Mouse (Mus musculus): Measurements from ENCODE around the gene Cyb5d1. TPM values are rescaled to one million over a fixed set of nuclear protein-coding genes. Genes with fewer than 3 reads are reported as not detected.

Cyb5d1 gene
- polyA plus RNA-seq, 1 experiment from 2014 or later, result 22.1 TPM

DNA sequence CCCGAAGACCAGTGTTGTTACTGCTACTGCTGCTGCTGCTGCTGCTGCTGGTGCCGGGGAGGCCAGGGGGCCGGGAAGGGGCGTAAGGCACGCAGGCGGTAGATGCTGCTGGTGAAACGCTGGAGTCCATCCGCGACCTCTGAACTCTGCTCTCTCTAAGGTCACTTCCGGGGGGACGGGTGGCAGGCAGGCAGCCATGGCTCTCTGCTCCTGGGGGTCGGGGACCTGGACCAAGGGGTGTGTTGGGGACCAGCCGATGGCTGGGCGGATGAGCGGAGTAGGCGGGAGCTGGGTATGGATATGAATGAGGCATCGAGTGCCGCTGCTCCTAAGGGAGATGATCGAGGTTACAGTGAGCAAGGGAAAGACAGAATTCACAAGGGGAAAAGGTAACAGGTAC lies 10.9 kb upstream of the Cyb5d1 start:
- Histone ChIP-seq H3K4me3 (ENCODE audit: control insufficient read depth in 1 of 2, insufficient read depth in 1 of 2, low read depth in 1 of 2, low read length in 2 of 2) (no peak overlapping the region), H3K9me3 (ENCODE audit: control insufficient read depth, low read length) (no peaks in the 10 kb centered on the region), H3K27me3 (ENCODE audit: control insufficient read depth, insufficient read depth, low read length) (no peaks in the 10 kb centered on the region), H3K4me2 (ENCODE audit: low read length) (no peak overlapping the region), H3K4me1 (ENCODE audit: control insufficient read depth in 2 of 2, insufficient read depth in 2 of 2, low read length in 2 of 2) (peaks cover 6 to 7% of the 10 kb centered on the region in 2 experiments), H3K27ac (replicated peaks in 1 of 2; ENCODE audit: control insufficient read depth in 1 of 2, insufficient read depth in 1 of 2, low read depth in 2 of 2, low read length in 2 of 2) (no peak overlapping the region), H3K36me3 (ENCODE audit: control insufficient read depth, insufficient read depth, low read length) (peaks cover 69% of the 10 kb centered on the region), H3K9ac (ENCODE audit: low read length) (no peak overlapping the region)
- WGBS, result 90% methylated on average over 19 of the region's 19 CpGs
- ATAC-seq (ENCODE audit: insufficient number of reproducible peaks, insufficient read depth, low FRiP score, low read depth), result no peak

GRCm38 (mm10) chr11:69405397-69406200 lies 10.2 kb upstream of the Cyb5d1 start:
- H3K4me2 ChIP-seq (ENCODE audit: low read length), result no peak overlapping the region
- no peak overlapping the region for H3K4me3 ChIP-seq (ENCODE audit: control insufficient read depth in 1 of 2, insufficient read depth in 1 of 2, low read depth in 1 of 2, low read length in 2 of 2)
- H3K36me3 ChIP-seq (ENCODE audit: control insufficient read depth, insufficient read depth, low read length), result peaks cover 75% of the 10 kb centered on the region
- H3K4me1 ChIP-seq (ENCODE audit: control insufficient read depth in 2 of 2, insufficient read depth in 2 of 2, low read length in 2 of 2), result peaks cover 6 to 7% of the 10 kb centered on the region in 2 experiments
- ATAC-seq (ENCODE audit: insufficient number of reproducible peaks, insufficient read depth, low FRiP score, low read depth), result no peak
- no peak overlapping the region for H3K27ac ChIP-seq (replicated peaks in 1 of 2; ENCODE audit: control insufficient read depth in 1 of 2, insufficient read depth in 1 of 2, low read depth in 2 of 2, low read length in 2 of 2)
- H3K27me3 ChIP-seq (ENCODE audit: control insufficient read depth, insufficient read depth, low read length), result no peaks in the 10 kb centered on the region
- no peaks in the 10 kb centered on the region for H3K9me3 ChIP-seq (ENCODE audit: control insufficient read depth, low read length)
- H3K9ac ChIP-seq (ENCODE audit: low read length), result no peak overlapping the region
- 89% methylated on average over 24 of the region's 24 CpGs for WGBS

DNA sequence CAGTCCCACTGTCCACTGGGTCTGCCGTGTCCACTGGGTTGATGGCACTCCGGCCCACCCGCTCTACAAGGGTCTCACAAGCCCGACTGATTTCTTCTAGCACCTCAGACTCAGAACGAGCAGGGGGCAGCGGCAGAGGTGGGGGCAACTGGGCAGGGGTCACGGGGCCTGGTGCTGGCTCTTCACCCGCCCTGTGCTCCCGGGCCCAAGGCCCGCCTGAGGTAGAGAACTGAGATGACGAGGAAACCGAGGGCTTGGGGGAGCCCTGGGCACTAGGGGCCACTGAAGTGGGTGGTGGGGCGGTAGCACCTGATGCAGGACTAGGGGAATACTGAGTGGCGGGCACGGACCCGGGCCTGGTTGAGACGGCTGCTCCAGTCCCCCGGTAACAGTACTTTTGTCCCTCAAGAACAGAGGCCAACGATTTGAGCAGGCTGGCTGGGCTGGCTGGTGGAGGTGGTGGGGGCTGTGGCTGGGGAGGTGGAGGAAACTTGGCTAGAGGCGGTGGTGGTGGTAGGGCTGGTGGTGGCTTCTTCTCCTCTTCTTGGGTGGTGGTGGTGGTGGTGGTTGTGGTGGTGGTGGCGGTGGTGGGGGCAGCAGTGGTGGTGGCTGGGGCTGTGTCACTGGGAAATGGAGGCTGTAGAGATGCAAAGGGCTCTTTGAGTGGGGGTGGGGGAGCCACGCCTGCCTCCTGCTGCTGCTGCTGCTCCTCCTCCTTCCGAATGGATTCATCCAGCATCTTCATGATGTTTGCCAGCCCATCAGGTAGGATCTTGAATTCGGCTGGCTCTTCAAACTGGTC lies 9.4 kb upstream of the Cyb5d1 start:
- Histone ChIP-seq H3K27me3 (ENCODE audit: control insufficient read depth, insufficient read depth, low read length) (no peaks in the 10 kb centered on the region), H3K4me3 (ENCODE audit: control insufficient read depth in 1 of 2, insufficient read depth in 1 of 2, low read depth in 1 of 2, low read length in 2 of 2) (no peak overlapping the region), H3K4me2 (ENCODE audit: low read length) (no peak overlapping the region), H3K36me3 (ENCODE audit: control insufficient read depth, insufficient read depth, low read length) (peaks cover 83% of the 10 kb centered on the region), H3K4me1 (ENCODE audit: control insufficient read depth in 2 of 2, insufficient read depth in 2 of 2, low read length in 2 of 2) (peaks cover 7% of the 10 kb centered on the region in 2 experiments), H3K9me3 (ENCODE audit: control insufficient read depth, low read length) (no peaks in the 10 kb centered on the region), H3K27ac (replicated peaks in 1 of 2; ENCODE audit: control insufficient read depth in 1 of 2, insufficient read depth in 1 of 2, low read depth in 2 of 2, low read length in 2 of 2) (no peak overlapping the region), H3K9ac (ENCODE audit: low read length) (no peak overlapping the region)
- 92% methylated on average over 24 of the region's 24 CpGs for WGBS
- no peak for ATAC-seq (ENCODE audit: insufficient number of reproducible peaks, insufficient read depth, low FRiP score, low read depth)

DNA sequence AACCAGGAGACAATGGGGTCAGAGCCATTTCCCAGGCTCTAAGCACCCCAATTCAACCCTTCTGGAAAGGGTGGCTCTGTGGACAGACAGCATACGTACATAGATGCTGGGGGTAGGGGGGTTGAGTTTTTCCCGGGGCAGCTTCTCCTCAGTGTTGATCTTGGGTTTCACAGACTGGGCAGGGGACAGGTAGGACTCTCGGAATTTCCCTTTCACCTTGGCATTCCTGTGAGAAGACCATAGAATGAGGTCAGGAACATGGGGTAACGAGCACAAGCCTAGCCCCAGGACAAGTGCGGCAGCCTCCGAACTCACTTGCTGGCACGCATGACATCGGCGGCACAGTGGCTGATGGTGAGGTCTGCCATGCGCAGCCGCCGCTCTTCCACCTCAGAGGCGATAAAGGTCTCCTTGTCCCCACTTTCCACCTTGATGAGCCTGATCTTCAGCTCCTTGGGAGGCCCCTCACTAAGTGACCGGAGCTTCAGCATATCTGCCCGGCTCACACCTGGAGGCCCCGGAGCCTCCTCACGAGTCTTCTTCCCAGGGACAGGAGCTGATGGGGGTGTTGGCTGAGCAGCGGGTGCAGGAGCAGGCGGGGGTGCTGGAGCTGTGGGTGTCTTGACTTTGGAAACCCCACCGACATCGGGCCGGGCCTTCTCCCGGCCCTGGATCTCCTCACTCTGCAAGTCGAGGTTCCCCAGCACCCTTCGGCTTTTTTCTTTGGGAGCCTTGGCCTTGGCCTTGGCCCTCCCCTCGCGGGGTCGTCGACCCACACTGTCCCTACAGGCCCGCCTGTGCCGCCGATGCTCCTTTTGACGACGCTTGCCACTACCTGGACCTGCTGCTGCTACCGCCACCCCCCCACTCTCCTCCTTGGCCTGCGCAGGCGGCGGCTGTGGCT lies 8.5 kb upstream of the Cyb5d1 start:
- H3K4me3 ChIP-seq (ENCODE audit: control insufficient read depth in 1 of 2, insufficient read depth in 1 of 2, low read depth in 1 of 2, low read length in 2 of 2), result no peak overlapping the region
- no peaks in the 10 kb centered on the region for H3K9me3 ChIP-seq (ENCODE audit: control insufficient read depth, low read length)
- 89% methylated on average over 37 of the region's 38 CpGs for WGBS
- no peak overlapping the region for H3K27ac ChIP-seq (replicated peaks in 1 of 2; ENCODE audit: control insufficient read depth in 1 of 2, insufficient read depth in 1 of 2, low read depth in 2 of 2, low read length in 2 of 2)
- peaks cover 87% of the 10 kb centered on the region for H3K36me3 ChIP-seq (ENCODE audit: control insufficient read depth, insufficient read depth, low read length)
- H3K4me1 ChIP-seq (ENCODE audit: control insufficient read depth in 2 of 2, insufficient read depth in 2 of 2, low read length in 2 of 2), result peaks cover 7 to 9% of the 10 kb centered on the region in 2 experiments
- H3K27me3 ChIP-seq (ENCODE audit: control insufficient read depth, insufficient read depth, low read length), result no peaks in the 10 kb centered on the region
- H3K4me2 ChIP-seq (ENCODE audit: low read length), result no peak overlapping the region
- ATAC-seq (ENCODE audit: insufficient number of reproducible peaks, insufficient read depth, low FRiP score, low read depth), result no peak
- H3K9ac ChIP-seq (ENCODE audit: low read length), result no peak overlapping the region

- H3K9me3 ChIP-seq (ENCODE audit: control insufficient read depth, low read length), result no peaks in the 10 kb centered on the region
- peaks cover 75% of the 10 kb centered on the region for H3K36me3 ChIP-seq (ENCODE audit: control insufficient read depth, insufficient read depth, low read length)
- H3K4me3 ChIP-seq (ENCODE audit: control insufficient read depth in 1 of 2, insufficient read depth in 1 of 2, low read depth in 1 of 2, low read length in 2 of 2), result no peak overlapping the region
- ATAC-seq (ENCODE audit: insufficient number of reproducible peaks, insufficient read depth, low FRiP score, low read depth), result no peak
- no peak overlapping the region for H3K4me2 ChIP-seq (ENCODE audit: low read length)
- H3K27me3 ChIP-seq (ENCODE audit: control insufficient read depth, insufficient read depth, low read length), result no peaks in the 10 kb centered on the region
- peaks cover 10 to 13% of the 10 kb centered on the region in 2 experiments; a peak in 3 of 4 replicates for H3K4me1 ChIP-seq (ENCODE audit: control insufficient read depth in 2 of 2, insufficient read depth in 2 of 2, low read length in 2 of 2)
- H3K9ac ChIP-seq (ENCODE audit: low read length), result no peak overlapping the region
- H3K27ac ChIP-seq (replicated peaks in 1 of 2; ENCODE audit: control insufficient read depth in 1 of 2, insufficient read depth in 1 of 2, low read depth in 2 of 2, low read length in 2 of 2), result no peak overlapping the region
- WGBS, result 84% methylated on average over 12 of the region's 12 CpGs
These were observed 6.6 kb upstream of the Cyb5d1 start for GRCm38 (mm10) chr11:69401987-69402386.

GRCm38 (mm10) chr11:69401210-69401637 lies 5.8 kb upstream of the Cyb5d1 start:
- Histone ChIP-seq H3K27ac (replicated peaks in 1 of 2; ENCODE audit: control insufficient read depth in 1 of 2, insufficient read depth in 1 of 2, low read depth in 2 of 2, low read length in 2 of 2) (no peak overlapping the region), H3K4me1 (ENCODE audit: control insufficient read depth in 2 of 2, insufficient read depth in 2 of 2, low read length in 2 of 2) (peaks cover 17% of the 10 kb centered on the region in 2 experiments), H3K36me3 (ENCODE audit: control insufficient read depth, insufficient read depth, low read length) (peaks cover 67% of the 10 kb centered on the region), H3K9ac (ENCODE audit: low read length) (no peak overlapping the region), H3K4me2 (ENCODE audit: low read length) (no peak overlapping the region), H3K9me3 (ENCODE audit: control insufficient read depth, low read length) (no peaks in the 10 kb centered on the region), H3K27me3 (ENCODE audit: control insufficient read depth, insufficient read depth, low read length) (no peaks in the 10 kb centered on the region), H3K4me3 (ENCODE audit: control insufficient read depth in 1 of 2, insufficient read depth in 1 of 2, low read depth in 1 of 2, low read length in 2 of 2) (no peak overlapping the region)
- peak; percentile 14; the same call in 1 of the 2 replicates for ATAC-seq (ENCODE audit: insufficient number of reproducible peaks, insufficient read depth, low FRiP score, low read depth)
- WGBS, result 17% methylated on average over 22 of the region's 22 CpGs

Data from heart, embryonic 14.5 days (tissue).